Mouse (Mus musculus) B cell, adult 67 days (primary cell): Measurements from ENCODE around the gene Gm49395. TPM values are rescaled to one million over a fixed set of nuclear protein-coding genes. Genes with fewer than 3 reads are reported as not detected.

ENCODE experiments used
- total RNA-seq, 2 experiments: library from RNA; stranded (reverse); gene quantifications; 4 replicates each; pipeline ENCODE4 v1.2.4; 2023

Gene Gm49395
- total RNA-seq: not detected

GRCm38 (mm10) chr13:115101355-115102191 is at the start of gene Gm49395, which contains the start of gene Itga1:
TSS of gene Gm49395 (minus strand) at chr13:115101921.
TSS of gene Itga1 (minus strand) at chr13:115101964.

GRCm38 (mm10) chr13:115090069-115090976 is 11.4 kb downstream of the Gm49395 start, which contains the start of gene Pelo:
TSS of gene Pelo (minus strand) at chr13:115090186.

Other genes starting within 250 kb of the Gm49395 start
- gene Itga2, start 169.8 kb downstream of the Gm49395 start, total RNA-seq: under 1 TPM in 1 of 2 experiments, not detected in 1; 0.06 TPM
- 10 to 100 TPM; 20.3 to 23.6 TPM for gene Pelo, start 11.7 kb downstream of the Gm49395 start, total RNA-seq
- under 1 TPM in 1 of 2 experiments, not detected in 1; 0.27 TPM for gene Itga1, start within 50 bp of the Gm49395 start, total RNA-seq